Mouse (Mus musculus) brain, embryonic 14.5 days (tissue): ENCODE measurements around the gene Drosha.

Source experiments
- CTCF ChIP-seq: fragments of 200-500 bp; IDR thresholded peaks from 2 replicates; pipeline ENCODE4 v1.5.1; 2012; ENCODE audit warnings: inconsistent platforms, mild to moderate bottlenecking, moderate library complexity, borderline replicate concordance; ENCODE audit not compliant: insufficient read depth, insufficient read length; ENCODE audit errors: extremely low read depth
- POLR2A ChIP-seq: fragments of 200-500 bp; IDR thresholded peaks from 2 replicates; pipeline ENCODE4 v1.6.1; 2012; ENCODE audit warnings: mild to moderate bottlenecking, inconsistent platforms, borderline replicate concordance; ENCODE audit not compliant: poor library complexity, insufficient read depth, insufficient read length, severe bottlenecking; ENCODE audit errors: extremely low read depth

GRCm38 (mm10) chr15:12805071-12805470 is 19.5 kb upstream of the Drosha start:
- TF ChIP-seq CTCF (no peak), POLR2A (no peak)
